ENCODE assay signal across 12 mouse cellular contexts in genomic region chr12:79648812-79649700, GRCm38 (mm10).
DNase-seq lines count a peak whose midpoint lies in the region; ATAC-seq and TF ChIP-seq lines count a peak whose summit lies in the region.
"Had no signal": no experiment of that assay in that cellular context is flagged by ENCODE, and none has a peak within 500 bp of the region (broad histone marks: within the 10 kb centered on the region; RNA-seq: fewer than 3 reads in every experiment).

No protein-coding gene starts in this region.

- H3K27ac ChIP-seq in forebrain, embryonic 14.5 days (ENCODE audit: low read depth, low read length), result no peak overlapping the region
- no peak overlapping the region for H3K27ac ChIP-seq in forebrain, embryonic 15.5 days (replicated peaks)
- H3K27ac ChIP-seq in midbrain, embryonic 13.5 days, result 0 out of 2 replicates have a peak overlapping the region, but pooled peaks have one; percentile 5
- no peak overlapping the region for H3K27ac ChIP-seq in midbrain, postnatal 0 days (ENCODE audit: low read depth, low read length)
- peak overlapping the region; percentile 38; the same call in 1 of the 2 replicates for H3K27ac ChIP-seq in kidney, embryonic 14.5 days (ENCODE audit: low read depth, low read length)
- peak overlapping the region; percentile 82 for H3K27ac ChIP-seq in stomach, embryonic 16.5 days (ENCODE audit: low read length)
- H3K27ac ChIP-seq: heart, embryonic 13.5 days had no signal

- H3K4me1 ChIP-seq in forebrain, embryonic 14.5 days (ENCODE audit: control insufficient read depth, insufficient read depth, low read length), result no peaks in the 10 kb centered on the region
- H3K4me1 ChIP-seq in forebrain, embryonic 15.5 days, result no peaks in the 10 kb centered on the region
- peaks cover 10% of the 10 kb centered on the region for H3K4me1 ChIP-seq in midbrain, embryonic 13.5 days (replicated peaks)
- H3K4me1 ChIP-seq in midbrain, postnatal 0 days (ENCODE audit: insufficient read depth, low read length), result no peaks in the 10 kb centered on the region
- H3K4me1 ChIP-seq in kidney, embryonic 14.5 days (ENCODE audit: control insufficient read depth, insufficient read depth, low read length), result peaks cover 20% of the 10 kb centered on the region; the same call in 1 of the 2 replicates
- H3K4me1 ChIP-seq in stomach, embryonic 16.5 days (ENCODE audit: control insufficient read depth, insufficient read depth, low read length), result peaks cover 18% of the 10 kb centered on the region

- no peak for ATAC-seq in forebrain, embryonic 14.5 days
- ATAC-seq in forebrain, embryonic 15.5 days (replicated peaks), result no peak
- no peak for ATAC-seq in midbrain, embryonic 13.5 days
- no peak for ATAC-seq in midbrain, postnatal 0 days (ENCODE audit: low FRiP score)
- ATAC-seq in kidney, embryonic 14.5 days (ENCODE audit: low FRiP score, low TSS enrichment), result peak; percentile 61; the same call in 1 of the 2 replicates
- no peak for ATAC-seq in stomach, embryonic 16.5 days (ENCODE audit: insufficient read depth, low FRiP score)
- ATAC-seq: lung, postnatal 0 days had no signal

- DNase-seq in forebrain, embryonic 14.5 days (ENCODE audit: low spot score), result peak; percentile 8
- no peak for DNase-seq in midbrain, postnatal 0 days (ENCODE audit: low spot score)
- DNase-seq in layer of hippocampus, postnatal 36 days, result no peak
- no peak for DNase-seq in frontal cortex, postnatal 36 days (ENCODE audit: low spot score in 2 of 2)
- DNase-seq: adrenal gland, postnatal 10 days; right cerebral cortex, adult 18-20 months had no signal

- no peak for TF ChIP-seq CTCF in midbrain, postnatal 0 days (IDR thresholded peaks at IDR 0.05)

- no peaks in the 10 kb centered on the region for H3K27me3 ChIP-seq in forebrain, embryonic 14.5 days (replicated peaks; ENCODE audit: control insufficient read depth, insufficient read depth, low read length)
- H3K27me3 ChIP-seq in forebrain, embryonic 15.5 days, result no peaks in the 10 kb centered on the region
- H3K27me3 ChIP-seq in midbrain, embryonic 13.5 days, result no peaks in the 10 kb centered on the region
- H3K27me3 ChIP-seq in midbrain, postnatal 0 days (ENCODE audit: insufficient read depth, low read length), result no peaks in the 10 kb centered on the region
- no peaks in the 10 kb centered on the region for H3K27me3 ChIP-seq in kidney, embryonic 14.5 days (ENCODE audit: control insufficient read depth, insufficient read depth, low read length)
- no peaks in the 10 kb centered on the region for H3K27me3 ChIP-seq in stomach, embryonic 16.5 days (ENCODE audit: control insufficient read depth, insufficient read depth, low read length)
- H3K27me3 ChIP-seq: heart, embryonic 13.5 days had no signal

- H3K4me2 ChIP-seq in forebrain, embryonic 14.5 days (ENCODE audit: low read length), result no peak overlapping the region
- H3K4me2 ChIP-seq in forebrain, embryonic 15.5 days (replicated peaks), result no peak overlapping the region
- H3K4me2 ChIP-seq in midbrain, embryonic 13.5 days (replicated peaks), result no peak overlapping the region
- no peak overlapping the region for H3K4me2 ChIP-seq in midbrain, postnatal 0 days (ENCODE audit: low read depth, low read length, poor library complexity, severe bottlenecking)
- no peak overlapping the region for H3K4me2 ChIP-seq in kidney, embryonic 14.5 days (replicated peaks; ENCODE audit: low read depth, low read length)
- H3K4me2 ChIP-seq in stomach, embryonic 16.5 days (ENCODE audit: low read depth, low read length), result no peak overlapping the region
- H3K4me2 ChIP-seq: heart, embryonic 13.5 days had no signal

- H3K36me3 ChIP-seq in forebrain, embryonic 14.5 days (ENCODE audit: control insufficient read depth, insufficient read depth, low read length), result no peaks in the 10 kb centered on the region
- no peaks in the 10 kb centered on the region for H3K36me3 ChIP-seq in forebrain, embryonic 15.5 days
- no peaks in the 10 kb centered on the region for H3K36me3 ChIP-seq in midbrain, embryonic 13.5 days
- no peaks in the 10 kb centered on the region for H3K36me3 ChIP-seq in midbrain, postnatal 0 days (ENCODE audit: insufficient read depth, low read length)
- H3K36me3 ChIP-seq in kidney, embryonic 14.5 days (ENCODE audit: control insufficient read depth, insufficient read depth, low read length), result no peaks in the 10 kb centered on the region
- no peaks in the 10 kb centered on the region for H3K36me3 ChIP-seq in stomach, embryonic 16.5 days (ENCODE audit: control insufficient read depth, insufficient read depth, low read length)
- H3K36me3 ChIP-seq: heart, embryonic 13.5 days had no signal

- no peak overlapping the region for H3K4me3 ChIP-seq in forebrain, embryonic 14.5 days (ENCODE audit: low read depth, low read length)
- no peak overlapping the region for H3K4me3 ChIP-seq in forebrain, embryonic 15.5 days
- no peak overlapping the region for H3K4me3 ChIP-seq in midbrain, embryonic 13.5 days (replicated peaks)
- H3K4me3 ChIP-seq in midbrain, postnatal 0 days (ENCODE audit: low read depth, low read length), result no peak overlapping the region
- no peak overlapping the region for H3K4me3 ChIP-seq in kidney, embryonic 14.5 days (ENCODE audit: low read length)
- H3K4me3 ChIP-seq in stomach, embryonic 16.5 days (replicated peaks; ENCODE audit: low read length), result no peak overlapping the region
- H3K4me3 ChIP-seq: heart, embryonic 13.5 days had no signal

- 40% methylated on average over 7 of the region's 7 CpGs for WGBS in forebrain, embryonic 14.5 days
- WGBS in forebrain, embryonic 15.5 days, result 37% methylated on average over 7 of the region's 7 CpGs
- 39% methylated on average over 7 of the region's 7 CpGs for WGBS in midbrain, embryonic 13.5 days
- WGBS in midbrain, postnatal 0 days, result 47% methylated on average over 7 of the region's 7 CpGs
- 41% methylated on average over 7 of the region's 7 CpGs for WGBS in kidney, embryonic 14.5 days
- WGBS in stomach, embryonic 16.5 days, result 52% methylated on average over 7 of the region's 7 CpGs

- H3K9me3 ChIP-seq in forebrain, embryonic 14.5 days (replicated peaks; ENCODE audit: control insufficient read depth, low read length), result no peaks in the 10 kb centered on the region
- no peaks in the 10 kb centered on the region for H3K9me3 ChIP-seq in forebrain, embryonic 15.5 days
- H3K9me3 ChIP-seq in midbrain, embryonic 13.5 days, result no peaks in the 10 kb centered on the region
- H3K9me3 ChIP-seq in midbrain, postnatal 0 days (ENCODE audit: low read length), result no peaks in the 10 kb centered on the region
- no peaks in the 10 kb centered on the region for H3K9me3 ChIP-seq in kidney, embryonic 14.5 days (ENCODE audit: control insufficient read depth, low read length)
- H3K9me3 ChIP-seq in stomach, embryonic 16.5 days (replicated peaks; ENCODE audit: control insufficient read depth, low read length), result no peaks in the 10 kb centered on the region
- H3K9me3 ChIP-seq: heart, embryonic 13.5 days had no signal

- H3K9ac ChIP-seq in forebrain, embryonic 14.5 days (ENCODE audit: low read length), result no peak overlapping the region
- H3K9ac ChIP-seq in forebrain, embryonic 15.5 days (replicated peaks), result no peak overlapping the region
- H3K9ac ChIP-seq in midbrain, embryonic 13.5 days (replicated peaks), result no peak overlapping the region
- no peak overlapping the region for H3K9ac ChIP-seq in midbrain, postnatal 0 days (replicated peaks; ENCODE audit: low read length, poor library complexity, severe bottlenecking)
- no peak overlapping the region for H3K9ac ChIP-seq in kidney, embryonic 14.5 days (ENCODE audit: low read depth, low read length)
- no peak overlapping the region for H3K9ac ChIP-seq in stomach, embryonic 16.5 days (ENCODE audit: low read length)
- H3K9ac ChIP-seq: heart, embryonic 13.5 days had no signal

Comparison
In these comparisons a context has a peak if more than half of its experiments do, and no peak if none do; other contexts are left out.
1. H3K27ac ChIP-seq: peak in midbrain, embryonic 13.5 days (single experiment), kidney, embryonic 14.5 days (single experiment) and stomach, embryonic 16.5 days (single experiment); none in forebrain, embryonic 14.5 days (single experiment), forebrain, embryonic 15.5 days (single experiment) and midbrain, postnatal 0 days (single experiment).